Mouse (Mus musculus) bone marrow macrophage, adult 2 months (primary cell): Measurements from ENCODE around the gene Coa7.

Experiments used
- CTCF ChIP-seq: IDR thresholded peaks from 2 replicates; pipeline ENCODE4 v1.5.1; 2012; ENCODE audit warnings: low read depth, mild to moderate bottlenecking, low read length, moderate library complexity
- POLR2A ChIP-seq: IDR thresholded peaks from 2 replicates; pipeline ENCODE4 v1.6.1; 2012; ENCODE audit warnings: mild to moderate bottlenecking, low read depth, low read length, borderline replicate concordance

GRCm38 (mm10) chr4:108391124-108391523, 63.2 kb downstream of the Coa7 start:
- TF ChIP-seq CTCF (no peak), POLR2A (no peak)
